Mouse (Mus musculus) gastrocnemius, adult 2 months (tissue): ENCODE data around the gene Mlf2. TPM values are rescaled to one million over a fixed set of nuclear protein-coding genes. Genes with fewer than 3 reads are reported as not detected.
"Not testable (repeated sequence)": the region's sequence is repeated elsewhere in the genome, so short reads cannot be mapped to it uniquely, and the experiment has no call there.

Experiments used
- DNase-seq: peaks from one replicate; pipeline ENCODE4 v3.0.0; 2022
- H3K27ac ChIP-seq: fragments of 200-600 bp; 2 replicates; pipeline ENCODE4 v1.8.1; 2022; ENCODE audit warnings: mild to moderate bottlenecking
- H3K4me3 ChIP-seq: fragments of 200-600 bp; 2 replicates; pipeline ENCODE4 v1.8.1; 2022; ENCODE audit warnings: mild to moderate bottlenecking, moderate library complexity
- CTCF ChIP-seq: fragments of 200-600 bp; IDR thresholded peaks from 2 replicates; pipeline ENCODE4 v1.8.1; 2022; ENCODE audit warnings: antibody characterized with exemption, mild to moderate bottlenecking, moderate library complexity
- intact Hi-C: fragments of 180-260 bp; cut with DNase I; formaldehyde crosslinking; loops from one replicate; pipeline ENCODE4 v1.15.1; 2025
- long read RNA-seq, 2 experiments: library from polyadenylated mRNA; stranded (forward); transcript quantifications; one replicate each; pipeline ENCODE4 v2.0.0; 2021
- total RNA-seq, 2 experiments: library from RNA; stranded (reverse); gene quantifications; 2 replicates each; pipeline ENCODE4 v1.2.3; 2021

The Mlf2 gene
- total RNA-seq, result 100 to 1,000 TPM; 202 to 204 TPM
- long read RNA-seq, experiment 1, transcript Mlf2-201 (9 exons, 1,451 nt), result minor isoform, 5 of 329 reads
- long read RNA-seq, experiment 1, transcript Mlf2-202 (9 exons, 1,475 nt), result major isoform, 283 of 329 reads
- long read RNA-seq, experiment 1, partial matches to known transcripts, result 31 of 329 reads
- long read RNA-seq, experiment 1, other reads (novel, unspliced or antisense), result 10 of 329 reads
- long read RNA-seq, experiment 2, transcript Mlf2-201 (9 exons, 1,451 nt), result minor isoform, 11 of 360 reads
- long read RNA-seq, experiment 2, transcript Mlf2-202 (9 exons, 1,475 nt), result major isoform, 312 of 360 reads
- long read RNA-seq, experiment 2, partial matches to known transcripts, result 33 of 360 reads
- long read RNA-seq, experiment 2, other reads (novel, unspliced or antisense), result 4 of 360 reads

DNA sequence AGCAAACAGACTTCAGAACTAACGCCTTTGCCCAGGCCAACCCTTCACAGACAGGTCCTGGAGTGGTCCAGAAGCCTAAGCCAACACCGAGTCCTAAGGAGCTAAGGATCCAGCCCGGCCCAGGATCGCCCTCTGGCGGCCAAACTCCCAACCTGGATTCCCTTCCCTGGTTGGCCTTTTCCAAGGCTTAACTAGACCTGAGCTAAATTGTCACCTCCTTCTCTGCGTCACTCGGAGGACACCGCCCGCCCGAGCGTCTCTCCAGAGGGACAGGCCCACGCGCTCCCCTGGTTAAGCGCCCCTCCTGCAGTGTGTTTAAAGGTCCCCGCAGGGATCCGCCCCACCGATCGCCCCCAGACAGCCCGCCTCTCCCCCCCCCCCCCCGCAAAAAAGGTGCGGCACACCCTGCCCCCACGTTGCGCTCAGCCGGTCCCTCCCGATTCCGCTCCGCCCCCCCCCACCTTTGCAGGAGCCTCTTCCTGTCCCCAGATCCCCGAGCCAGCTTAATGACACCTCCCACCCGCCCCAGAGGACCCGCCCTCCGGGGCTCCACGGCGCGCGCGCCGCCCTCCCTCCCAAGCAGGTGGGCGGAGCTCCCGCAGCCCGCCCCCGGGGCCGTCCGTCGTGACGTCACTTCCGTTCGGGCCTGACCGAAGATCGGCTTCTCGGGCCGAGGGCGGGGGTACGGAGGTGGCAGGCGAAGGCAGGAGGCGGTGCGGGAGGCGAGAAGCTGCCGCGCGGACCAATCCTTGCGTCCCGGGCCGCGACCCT lies at the start of gene Mlf2:
TSS of gene Mlf2 (plus strand) at position 633 of the 771 bp plus-strand sequence.
- intact Hi-C loops, result loop anchor here (1.0 to 2.0 kb wide), 4 partner anchors 13 to 72 kb away; partner anchors contain the start of gene Cops7a

DNA sequence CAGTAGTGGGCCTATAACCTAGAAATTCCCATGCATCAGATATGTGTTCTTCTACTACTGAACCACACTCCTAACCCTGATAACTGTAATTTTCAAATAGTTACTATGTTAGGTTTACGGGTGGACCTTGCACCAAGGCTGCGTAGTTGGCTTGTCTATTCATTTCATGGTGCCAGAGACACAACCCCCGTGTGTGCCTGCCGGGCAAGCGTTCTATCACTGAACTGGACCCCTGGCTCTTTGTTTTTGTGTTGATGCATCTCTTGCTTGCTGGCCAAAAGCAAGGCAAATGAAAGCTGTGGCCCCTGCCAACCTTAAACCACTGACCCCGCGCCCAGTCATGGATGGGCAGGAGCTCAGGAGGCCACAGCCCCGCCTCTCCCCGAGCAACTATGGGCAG lies 49.4 kb upstream of the Mlf2 start:
- H3K27ac ChIP-seq, result no peak overlapping the region
- intact Hi-C loops, result no loop called here
- no peak for TF ChIP-seq CTCF
- no peak for DNase-seq
- no peak overlapping the region for H3K4me3 ChIP-seq

More for the DNA sequence above, at the start of gene Mlf2:
- TF ChIP-seq CTCF, result no peak; the same call in 1 of the 2 replicates
- DNase-seq, result peak; percentile 100
- Histone ChIP-seq H3K4me3 (peak within 1 kb of the TSS; percentile 85), H3K27ac (peak within 1 kb of the TSS; percentile 98)

DNA sequence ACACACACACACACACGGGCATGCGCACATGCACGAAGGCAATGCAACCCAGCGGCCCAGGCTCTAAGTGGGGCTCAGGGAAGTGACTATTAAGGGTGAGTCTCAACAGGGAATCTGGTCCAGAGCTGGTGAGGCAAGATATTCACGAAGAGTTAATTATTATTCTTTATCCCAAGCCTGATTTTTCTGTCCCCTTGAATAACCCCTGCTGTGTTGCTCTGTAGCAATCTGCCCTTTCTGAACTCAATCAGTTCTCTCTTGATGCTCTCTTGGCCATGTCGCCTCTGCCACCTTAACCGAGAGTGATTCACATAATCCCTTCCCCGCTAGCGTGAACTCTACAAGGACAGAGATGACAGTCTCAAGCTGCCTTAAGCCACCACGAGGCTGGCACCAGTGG lies 47.8 kb upstream of the Mlf2 start:
- intact Hi-C loops, result no loop called here
- TF ChIP-seq CTCF, result no peak
- DNase-seq, result no peak
- Histone ChIP-seq H3K27ac (no peak overlapping the region), H3K4me3 (no peak overlapping the region)

DNA sequence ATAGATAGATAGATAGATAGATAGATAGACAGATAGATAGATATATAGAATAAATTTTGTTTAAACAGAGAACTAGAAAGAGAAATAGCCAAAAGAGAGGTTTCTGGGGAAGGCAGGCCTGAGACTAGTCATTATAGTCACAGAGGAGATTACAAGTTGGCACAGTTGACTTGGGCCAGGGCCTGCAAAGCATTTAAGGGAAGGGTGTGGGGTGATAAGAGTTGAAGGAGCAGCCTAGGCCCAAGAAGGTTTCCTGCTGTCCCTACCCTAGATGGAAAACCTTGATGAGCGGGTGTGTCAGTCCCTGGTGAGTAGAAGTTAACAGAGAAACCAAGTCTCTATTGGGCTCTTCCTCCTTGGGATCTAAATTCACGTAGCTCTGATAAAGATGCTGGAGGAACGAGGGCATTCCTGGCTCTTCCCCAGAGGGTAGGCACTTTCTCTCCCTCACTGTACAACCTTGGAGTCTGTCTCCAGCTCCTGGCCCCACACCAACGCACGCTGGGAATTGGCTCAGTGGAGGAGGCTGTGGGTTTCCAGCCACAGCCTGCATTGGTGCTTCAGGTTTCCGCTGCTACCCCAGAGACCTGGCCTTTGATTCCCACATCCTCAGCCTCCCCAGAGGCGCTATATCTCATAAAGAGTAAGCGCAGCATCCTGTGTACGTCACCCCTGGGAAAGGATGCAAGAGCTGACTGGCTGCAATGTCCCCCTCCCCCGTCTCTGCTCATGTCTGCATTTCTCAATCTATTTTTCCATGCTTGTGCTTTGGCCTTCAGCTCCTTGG lies 46.3 kb upstream of the Mlf2 start:
- Histone ChIP-seq H3K27ac (no peak overlapping the region; the same call in 1 of the 2 replicates), H3K4me3 (no peak overlapping the region)
- DNase-seq, result no peak
- no peak for TF ChIP-seq CTCF
- intact Hi-C loops, result no loop called here

DNA sequence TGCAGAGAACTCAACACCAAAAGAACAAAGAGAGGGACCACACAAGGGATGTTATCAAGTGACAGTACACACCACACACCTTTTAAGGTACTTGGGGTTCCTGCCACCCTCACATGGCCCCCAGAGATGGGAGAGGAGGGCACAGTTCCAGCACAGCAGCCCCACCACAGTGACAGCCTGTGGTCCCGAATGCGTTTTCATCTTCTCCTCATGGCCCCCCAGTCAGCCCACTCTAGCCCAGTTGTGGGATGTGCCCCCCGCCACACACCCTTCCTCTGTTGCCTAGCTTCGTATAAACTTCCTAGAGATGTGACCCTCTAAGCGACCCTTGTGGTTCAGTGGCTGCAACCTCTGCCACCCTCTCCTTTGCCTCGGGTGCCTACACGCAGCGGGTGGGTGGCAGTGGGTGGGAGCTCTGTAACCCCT lies 45.2 kb upstream of the Mlf2 start:
- intact Hi-C loops, result no loop called here
- Histone ChIP-seq H3K27ac (no peak overlapping the region), H3K4me3 (no peak overlapping the region)
- DNase-seq, result no peak
- no peak for TF ChIP-seq CTCF

DNA sequence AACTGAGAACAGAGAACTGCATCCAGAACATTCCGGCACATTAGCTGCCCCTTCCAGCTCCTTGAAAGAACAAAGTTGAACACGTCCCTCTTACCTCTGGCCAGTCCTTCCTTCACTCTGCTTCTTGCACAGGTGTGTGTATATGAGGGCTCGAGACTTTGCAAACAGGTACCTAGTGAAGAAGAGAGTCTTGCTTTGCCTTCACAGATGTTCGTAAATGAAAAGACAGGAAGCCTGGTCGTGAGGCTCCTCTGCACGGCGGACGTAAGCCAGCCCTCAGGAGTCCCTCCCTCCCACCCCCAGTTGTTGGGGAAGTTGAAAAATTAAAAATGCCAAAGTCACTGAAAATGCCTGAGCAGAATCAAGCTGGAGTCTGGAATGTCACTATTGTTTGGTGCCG lies 43.2 kb upstream of the Mlf2 start, which contains the start of gene Cd4:
TSS of gene Cd4 (minus strand) at position 236 of the 400 bp plus-strand sequence.
- no peak for DNase-seq
- intact Hi-C loops, result no loop called here
- TF ChIP-seq CTCF, result no peak
- H3K27ac ChIP-seq, result no peak within 1 kb of the TSS
- no peak within 1 kb of the TSS for H3K4me3 ChIP-seq

DNA sequence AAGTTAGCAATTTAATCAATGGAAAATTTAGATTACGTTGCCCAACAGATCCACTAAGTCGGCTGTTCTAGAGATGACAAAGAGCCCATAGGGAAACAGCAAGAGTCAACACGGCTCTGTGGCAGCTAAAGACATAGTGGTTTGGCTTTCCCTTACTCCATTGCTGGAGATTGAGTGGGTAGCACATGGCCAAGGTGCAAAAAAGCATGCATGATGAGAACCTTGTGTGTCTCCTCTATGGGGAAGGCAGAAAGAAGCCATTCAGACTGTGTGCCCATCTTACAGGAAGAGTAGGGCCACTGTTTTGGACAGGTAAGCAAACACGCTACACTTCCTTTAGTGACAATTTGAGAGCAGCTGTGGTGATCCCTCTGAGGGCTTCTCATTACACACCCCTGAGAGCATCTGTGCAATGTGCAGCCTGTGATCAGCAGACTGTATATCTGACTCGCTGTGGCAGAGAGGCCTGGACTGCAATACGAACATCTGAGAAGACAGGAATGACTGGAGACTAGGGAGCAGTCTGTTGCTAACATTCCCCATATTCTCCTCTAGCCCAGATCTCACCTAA lies 42.5 kb upstream of the Mlf2 start:
- intact Hi-C loops, result no loop called here
- no peak for DNase-seq
- H3K27ac ChIP-seq, result no peak overlapping the region
- TF ChIP-seq CTCF, result no peak
- H3K4me3 ChIP-seq, result no peak overlapping the region

DNA sequence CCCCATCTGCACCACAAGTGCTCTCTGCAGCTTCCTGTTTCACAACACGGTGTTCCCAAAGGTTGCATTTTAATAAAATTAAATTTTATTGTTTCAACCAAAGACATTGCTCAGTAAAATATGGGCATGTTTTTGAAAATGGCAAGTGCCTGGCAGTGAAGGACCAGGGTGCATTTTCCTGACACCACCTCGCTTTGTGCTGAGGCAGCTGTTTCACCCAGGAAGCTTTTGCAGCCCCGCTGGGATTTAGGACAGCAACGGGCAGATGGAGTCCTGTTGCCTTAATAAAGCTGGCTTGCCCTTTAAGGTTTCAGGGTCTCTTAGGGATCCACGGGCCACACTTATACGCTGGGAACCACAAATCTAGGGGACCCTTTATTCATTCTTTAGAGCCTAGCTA lies 40.2 kb upstream of the Mlf2 start:
- no peak for TF ChIP-seq CTCF
- no peak for DNase-seq
- intact Hi-C loops, result no loop called here
- H3K27ac ChIP-seq, result no peak overlapping the region
- no peak overlapping the region for H3K4me3 ChIP-seq

DNA sequence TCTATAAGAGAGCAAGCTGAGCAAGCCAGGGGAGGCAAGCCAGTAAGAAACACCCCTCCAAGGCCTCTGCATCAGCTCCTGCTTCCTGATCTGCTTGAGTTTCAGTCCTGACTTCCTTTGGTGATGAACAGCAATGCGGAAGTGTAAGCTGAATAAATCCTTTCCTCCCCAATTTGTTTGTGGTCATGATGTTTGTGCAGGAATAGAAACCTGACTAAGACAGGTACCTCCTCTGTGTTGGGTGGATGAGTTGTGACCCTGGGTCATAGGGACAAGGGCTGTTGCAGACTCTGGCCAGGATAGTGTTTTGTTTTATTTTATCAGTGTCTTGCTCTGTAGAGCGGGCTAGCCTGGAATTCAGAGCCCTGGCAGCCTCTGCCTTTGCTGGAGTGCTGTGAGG lies 37.1 kb upstream of the Mlf2 start:
- DNase-seq, H3K27ac ChIP-seq, intact Hi-C loops, H3K4me3 ChIP-seq: not testable (repeated sequence)

DNA sequence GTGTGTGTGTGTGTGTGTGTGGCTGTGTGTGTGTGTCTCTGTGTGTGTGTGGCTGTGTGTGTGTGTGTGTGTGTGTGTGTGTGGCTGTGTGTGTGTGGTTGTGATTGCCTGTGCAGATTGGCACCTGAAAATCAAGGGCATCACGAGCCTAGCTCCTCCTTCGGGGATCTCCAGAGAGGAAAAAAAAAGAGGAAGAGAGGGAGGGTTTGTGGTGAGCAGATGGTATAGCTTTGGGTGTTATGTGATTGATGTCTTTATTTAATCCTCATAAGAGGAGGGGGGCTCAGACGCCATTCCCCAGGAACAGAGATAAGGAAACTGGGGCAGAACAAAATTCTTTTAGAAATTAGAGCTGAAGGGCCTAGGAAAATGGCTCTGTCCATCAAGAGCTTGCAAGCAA lies 32.8 kb upstream of the Mlf2 start:
- DNase-seq, result no peak
- TF ChIP-seq CTCF, result no peak

DNA sequence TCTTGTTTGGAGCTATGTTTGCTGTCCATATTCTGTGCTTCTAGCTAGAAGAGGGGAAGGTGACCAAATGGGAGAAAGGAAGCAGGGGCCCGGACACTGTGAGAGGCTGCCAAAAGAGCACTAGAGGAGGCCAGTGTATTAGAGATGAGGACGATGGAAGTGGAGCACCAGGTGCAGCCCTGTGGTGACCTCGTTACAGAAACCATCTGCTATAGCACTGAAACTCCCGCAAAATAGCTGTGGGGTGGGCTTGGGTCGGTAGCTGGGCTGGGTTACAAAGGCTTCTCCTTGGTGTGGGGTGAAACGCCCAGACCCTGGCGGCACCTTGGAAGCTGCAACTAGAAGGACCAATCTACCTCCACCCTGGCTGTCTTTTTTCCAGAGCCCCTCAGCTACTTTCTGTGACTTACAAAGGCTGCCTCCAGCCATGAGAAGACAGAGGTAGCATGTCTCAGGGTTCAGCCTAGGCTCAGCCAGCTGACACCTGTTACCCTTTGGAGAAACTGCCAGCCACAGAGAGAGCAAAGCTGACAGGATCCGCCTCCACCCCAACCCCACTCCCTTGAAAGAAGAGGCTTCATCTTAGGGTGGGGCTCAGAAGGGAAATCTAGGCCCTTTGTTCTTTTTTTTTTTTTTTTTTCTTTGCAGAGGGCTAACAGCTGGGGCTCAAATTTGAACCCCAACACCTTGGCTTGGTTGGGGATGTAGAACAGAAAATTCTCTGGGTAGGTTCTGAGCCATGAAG lies 31.0 kb upstream of the Mlf2 start:
- no peak for TF ChIP-seq CTCF
- Histone ChIP-seq H3K4me3 (no peak overlapping the region), H3K27ac (no peak overlapping the region)
- intact Hi-C loops, result loop anchor here (5.0 kb wide), 1 partner anchor 43 kb away; the partner anchor contains the start of gene P3h3
- DNase-seq, result no peak

More for the DNA sequence above, 32.8 kb upstream of the Mlf2 start:
- Histone ChIP-seq H3K4me3 (no peak overlapping the region), H3K27ac (no peak overlapping the region)
- intact Hi-C loops, result no loop called here
